Mouse (Mus musculus): ENCODE results near the gene Ctnnb1. TPM values are rescaled to one million over a fixed set of nuclear protein-coding genes. Genes with fewer than 3 reads are reported as not detected.

Gene Ctnnb1
- polyA plus RNA-seq, 1 experiment from 2014 or later, result 475 TPM

DNA sequence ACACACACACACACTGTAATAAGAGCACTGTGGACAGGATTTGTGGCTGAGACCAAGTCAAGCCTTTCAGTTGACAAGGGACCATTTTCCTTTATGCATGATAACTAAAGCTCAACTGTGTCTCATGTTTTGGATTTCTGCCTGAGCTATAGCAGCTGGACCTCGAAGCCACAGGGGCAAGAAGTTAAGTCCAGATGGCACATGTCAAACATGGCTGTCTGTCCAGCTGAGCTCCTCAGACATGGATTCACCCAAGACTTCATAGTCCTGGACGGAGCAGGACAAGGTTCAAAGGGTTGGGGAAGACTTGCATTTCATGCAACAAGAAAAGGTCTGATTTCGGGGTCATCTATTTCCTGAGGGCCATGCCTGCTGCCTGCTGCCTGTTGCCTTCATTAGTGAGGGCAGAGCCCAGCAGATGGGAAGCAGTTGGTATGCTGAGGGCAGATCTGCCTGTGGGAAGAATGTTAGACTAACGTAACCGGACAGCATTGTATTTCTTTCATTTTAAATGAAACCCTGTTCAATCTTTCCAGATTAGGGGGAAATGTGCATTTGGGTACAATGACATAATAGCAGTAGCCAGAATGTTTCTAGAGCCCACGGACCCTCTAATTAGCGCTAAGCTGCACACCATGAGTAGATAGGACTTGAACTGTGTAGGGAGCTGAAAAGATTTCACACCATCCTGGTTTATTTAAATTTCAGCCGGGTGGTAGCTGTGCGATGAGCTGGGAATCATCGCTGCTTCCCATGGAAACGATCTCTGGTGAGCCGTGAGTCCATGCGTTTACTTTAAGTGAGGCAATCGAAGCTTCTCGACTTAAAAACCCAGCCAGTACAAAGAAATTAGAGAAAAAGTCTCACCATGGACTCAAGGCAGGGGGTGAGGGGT is 61.0 kb downstream of the Ctnnb1 start:
- Histone ChIP-seq H3K9ac (no peak overlapping the region), H3K36me3 (no peaks in the 10 kb centered on the region), H3K27ac (peak overlapping the region; percentile 22; the same call in 1 of the 2 replicates), H3K4me1 (replicated peaks) (peaks cover 27% of the 10 kb centered on the region; the same call in 1 of the 2 replicates), H3K9me3 (no peaks in the 10 kb centered on the region), H3K4me2 (replicated peaks) (no peak overlapping the region), H3K27me3 (replicated peaks) (no peaks in the 10 kb centered on the region), H3K4me3 (replicated peaks) (no peak overlapping the region)
- ATAC-seq, result no peak
- 59% methylated on average over 15 of the region's 15 CpGs for WGBS

DNA sequence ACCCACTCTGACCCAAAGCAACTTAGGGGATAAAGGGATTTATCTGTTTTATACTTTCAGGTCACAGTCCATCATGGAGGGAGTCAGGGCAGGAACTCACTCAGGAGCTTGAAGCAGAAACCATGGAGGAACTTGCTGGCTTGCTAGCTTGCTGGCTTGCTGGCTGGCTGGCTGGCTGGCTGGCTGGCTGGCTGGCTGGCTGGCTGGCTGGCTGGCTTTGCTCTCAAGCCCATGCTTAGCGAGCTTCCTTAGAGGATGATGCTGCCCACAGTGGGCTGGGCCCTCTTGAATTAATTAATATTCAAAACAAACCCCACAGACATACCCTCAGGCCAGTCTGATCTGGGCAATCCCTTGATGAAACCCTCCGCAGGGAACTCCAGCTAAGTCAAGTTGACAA is 62.8 kb downstream of the Ctnnb1 start:
- no peak for ATAC-seq
- no peaks in the 10 kb centered on the region for H3K9me3 ChIP-seq
- no peak overlapping the region for H3K4me3 ChIP-seq (replicated peaks)
- no peaks in the 10 kb centered on the region for H3K27me3 ChIP-seq (replicated peaks)
- H3K4me2 ChIP-seq (replicated peaks), result no peak overlapping the region
- no peak overlapping the region for H3K9ac ChIP-seq
- H3K27ac ChIP-seq, result no peak overlapping the region
- WGBS, result 64% methylated on average over 2 of the region's 2 CpGs
- H3K4me1 ChIP-seq (replicated peaks), result peaks cover 14% of the 10 kb centered on the region; the same call in 1 of the 2 replicates
- no peaks in the 10 kb centered on the region for H3K36me3 ChIP-seq

- 76% methylated on average over 10 of the region's 10 CpGs for WGBS
- Histone ChIP-seq H3K4me2 (replicated peaks) (no peak overlapping the region), H3K4me1 (replicated peaks) (peaks cover 15% of the 10 kb centered on the region), H3K27ac (no peak overlapping the region), H3K9me3 (no peaks in the 10 kb centered on the region), H3K27me3 (replicated peaks) (no peaks in the 10 kb centered on the region), H3K9ac (no peak overlapping the region), H3K36me3 (no peaks in the 10 kb centered on the region), H3K4me3 (replicated peaks) (no peak overlapping the region)
- ATAC-seq, result no peak
These were observed 64.0 kb downstream of the Ctnnb1 start for GRCm38 (mm10) chr9:120993004-120993403.

DNA sequence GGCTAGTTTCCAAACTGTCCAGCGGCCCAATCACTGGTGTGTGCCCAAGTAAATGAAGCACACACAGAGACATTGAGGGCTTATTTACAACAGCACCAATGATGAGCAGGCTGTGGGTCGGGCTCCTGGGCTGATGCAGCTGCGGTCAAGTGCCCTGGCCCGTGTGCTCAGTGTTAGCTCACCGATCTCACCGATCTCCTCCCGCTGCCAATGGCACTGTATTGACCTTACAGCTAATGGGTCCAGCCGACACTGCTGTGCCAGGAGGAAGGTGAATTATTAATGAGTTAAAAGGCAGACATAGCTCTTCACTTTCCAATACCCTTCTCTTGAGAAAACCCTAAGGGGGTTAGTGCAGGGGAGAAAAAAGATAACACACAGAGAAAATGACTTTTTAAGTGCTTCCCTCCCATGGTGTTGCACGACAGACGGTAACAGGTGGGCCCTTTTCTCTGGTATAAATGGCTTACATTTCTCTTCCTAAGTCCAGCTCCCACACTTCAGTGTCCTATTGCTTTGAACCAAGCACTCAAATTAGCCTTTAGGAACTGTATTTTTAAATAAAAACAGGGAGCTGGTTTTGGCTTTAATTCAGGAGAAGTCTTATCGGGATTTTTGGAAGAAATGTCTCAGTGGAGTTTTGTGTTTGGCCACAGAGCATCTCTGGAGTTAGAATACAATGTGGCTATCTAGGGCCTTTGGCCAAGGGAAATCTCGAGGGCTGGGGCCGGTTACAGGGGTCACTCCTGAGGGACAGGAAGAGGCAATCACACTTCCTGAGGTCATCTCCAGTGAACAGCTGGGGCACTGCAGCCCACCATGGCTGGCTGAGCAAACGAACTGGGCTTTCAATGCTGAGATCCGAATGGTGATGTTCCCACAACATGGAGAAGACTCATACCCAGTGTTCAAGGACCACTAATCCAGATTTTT is 65.5 kb downstream of the Ctnnb1 start:
- no peak overlapping the region for H3K4me2 ChIP-seq (replicated peaks)
- no peak overlapping the region for H3K27ac ChIP-seq
- no peaks in the 10 kb centered on the region for H3K36me3 ChIP-seq
- no peaks in the 10 kb centered on the region for H3K27me3 ChIP-seq (replicated peaks)
- H3K4me1 ChIP-seq (replicated peaks), result peaks cover 12% of the 10 kb centered on the region
- H3K9ac ChIP-seq, result no peak overlapping the region
- no peaks in the 10 kb centered on the region for H3K9me3 ChIP-seq
- H3K4me3 ChIP-seq (replicated peaks), result no peak overlapping the region
- ATAC-seq, result no peak
- WGBS, result 68% methylated on average over 15 of the region's 15 CpGs

GRCm38 (mm10) chr9:120998696-120999095 is 69.7 kb downstream of the Ctnnb1 start:
- H3K4me1 ChIP-seq (replicated peaks), result peaks cover 22% of the 10 kb centered on the region
- no peak overlapping the region for H3K4me2 ChIP-seq (replicated peaks)
- H3K4me3 ChIP-seq (replicated peaks), result no peak overlapping the region
- no peaks in the 10 kb centered on the region for H3K27me3 ChIP-seq (replicated peaks)
- no peaks in the 10 kb centered on the region for H3K36me3 ChIP-seq
- no peaks in the 10 kb centered on the region for H3K9me3 ChIP-seq
- H3K27ac ChIP-seq, result no peak overlapping the region
- H3K9ac ChIP-seq, result no peak overlapping the region
- 53% methylated on average over 11 of the region's 11 CpGs for WGBS
- ATAC-seq, result no peak

DNA sequence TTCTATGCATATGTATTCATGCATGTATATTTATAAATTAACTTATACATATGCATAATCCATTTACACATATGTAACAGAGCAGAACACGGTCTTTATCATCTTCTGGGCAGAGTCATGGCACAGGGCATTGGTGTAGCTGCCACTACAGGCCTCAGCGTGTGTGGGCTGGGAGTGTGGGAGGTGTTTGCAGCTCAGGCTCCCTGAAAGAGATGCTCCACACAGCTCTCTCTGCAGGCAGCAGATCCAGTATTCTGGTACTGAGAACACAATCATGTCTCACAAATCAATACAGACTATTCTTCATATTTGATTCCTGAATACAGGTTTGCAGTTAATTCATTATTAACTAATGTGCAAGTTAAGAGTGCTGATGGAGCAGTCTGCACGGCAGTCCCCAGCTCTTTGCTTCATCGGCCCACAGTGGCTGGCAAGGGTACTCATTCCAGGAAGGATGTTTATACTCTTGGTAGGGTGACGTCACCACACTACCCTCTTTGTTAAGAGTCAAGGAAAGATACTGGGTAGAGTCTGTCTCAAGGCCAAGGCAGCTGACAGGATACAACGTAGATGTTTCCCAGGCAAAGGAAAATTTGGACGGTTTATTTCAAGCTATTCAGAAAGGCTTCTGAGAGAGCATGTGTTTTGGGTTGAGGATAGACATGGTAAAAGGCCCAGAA is 71.8 kb downstream of the Ctnnb1 start:
- Histone ChIP-seq H3K36me3 (no peaks in the 10 kb centered on the region), H3K27me3 (replicated peaks) (no peaks in the 10 kb centered on the region), H3K4me1 (replicated peaks) (peaks cover 22% of the 10 kb centered on the region), H3K9ac (no peak overlapping the region), H3K9me3 (no peaks in the 10 kb centered on the region), H3K4me2 (replicated peaks) (0 out of 2 replicates have a peak overlapping the region, but pooled peaks have one; percentile 3), H3K4me3 (replicated peaks) (no peak overlapping the region), H3K27ac (peak overlapping the region; percentile 52)
- WGBS, result 42% methylated on average over 7 of the region's 7 CpGs
- peak; percentile 75 for ATAC-seq

DNA sequence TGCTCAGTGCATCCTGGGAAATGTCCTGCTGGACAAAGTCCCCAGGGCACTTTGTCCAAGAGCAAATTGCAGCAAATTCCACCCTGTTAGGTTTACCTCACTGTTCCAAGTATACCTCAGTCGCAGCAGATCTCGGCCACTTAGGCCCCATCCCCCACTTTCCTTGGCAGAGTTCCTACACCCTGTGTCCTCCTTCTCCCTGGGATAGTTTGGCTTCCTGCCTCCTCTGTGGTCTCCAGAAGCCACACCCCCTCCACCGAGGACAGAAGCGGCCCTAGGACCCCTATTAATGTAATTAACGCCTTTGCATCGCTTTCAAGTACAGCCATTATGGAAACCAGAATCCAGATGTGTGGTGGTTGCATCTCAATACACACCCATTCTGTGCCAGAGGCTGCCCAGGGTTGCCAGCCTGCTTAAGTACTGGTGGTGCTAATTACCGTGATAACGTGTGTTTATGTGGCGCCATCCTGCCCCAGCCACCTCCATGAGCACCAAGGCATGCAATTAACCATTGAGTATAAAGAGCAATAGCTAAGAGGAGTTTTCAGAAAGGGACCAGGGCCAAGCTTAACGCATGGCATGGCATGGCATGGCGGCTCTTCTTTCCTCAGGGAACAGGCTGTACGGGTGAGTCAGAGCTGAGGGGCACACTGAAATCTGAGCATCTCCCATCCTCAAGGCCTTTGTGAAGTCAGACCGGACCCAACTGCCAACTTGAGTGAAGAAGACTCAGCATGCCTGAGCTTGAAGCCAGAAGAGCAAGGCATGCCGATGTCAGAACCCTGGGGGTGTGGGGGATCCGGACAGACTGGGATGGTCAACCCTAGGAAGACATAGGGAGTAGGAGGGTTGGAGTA is 72.9 kb downstream of the Ctnnb1 start:
- Histone ChIP-seq H3K9ac (no peak overlapping the region), H3K27me3 (replicated peaks) (no peaks in the 10 kb centered on the region), H3K4me2 (replicated peaks) (no peak overlapping the region), H3K36me3 (no peaks in the 10 kb centered on the region), H3K4me3 (replicated peaks) (no peak overlapping the region), H3K9me3 (no peaks in the 10 kb centered on the region), H3K27ac (peak overlapping the region; percentile 52), H3K4me1 (replicated peaks) (peaks cover 22% of the 10 kb centered on the region)
- WGBS, result 64% methylated on average over 15 of the region's 15 CpGs
- 0 out of 2 replicates have a peak, but pooled peaks have one; percentile 23 for ATAC-seq

- Histone ChIP-seq H3K4me3 (replicated peaks) (no peak overlapping the region), H3K36me3 (no peaks in the 10 kb centered on the region), H3K4me2 (replicated peaks) (no peak overlapping the region), H3K27ac (no peak overlapping the region), H3K4me1 (replicated peaks) (peaks cover 21% of the 10 kb centered on the region), H3K9ac (no peak overlapping the region), H3K27me3 (replicated peaks) (no peaks in the 10 kb centered on the region), H3K9me3 (no peaks in the 10 kb centered on the region)
- ATAC-seq, result no peak
- WGBS, result 72% methylated on average over 7 of the region's 7 CpGs
These were observed 76.9 kb downstream of the Ctnnb1 start for GRCm38 (mm10) chr9:121005961-121006360.
